Mouse (Mus musculus): ENCODE data around the gene Patz1.

GRCm38 (mm10) chr11:3292062-3292421 lies 3.4 kb downstream of the Patz1 start:
- TF ChIP-seq CTCF (IDR thresholded peaks at IDR 0.05; ENCODE audit: control insufficient read depth, insufficient read depth, insufficient replicate concordance, low read depth, low read length) (no peak), POLR2A (IDR thresholded peaks at IDR 0.05; ENCODE audit: control insufficient read depth, low read depth, low read length) (no peak)
